ENCODE assay signal across 19 mouse cellular contexts in genomic region chr1:64000597-64000996, GRCm38 (mm10).
DNase-seq lines count a peak whose midpoint lies in the region; ATAC-seq and TF ChIP-seq lines count a peak whose summit lies in the region.
"Had no signal": no experiment of that assay in that cellular context is flagged by ENCODE, and none has a peak within 500 bp of the region (broad histone marks: within the 10 kb centered on the region; RNA-seq: fewer than 3 reads in every experiment).

No protein-coding gene starts in this region.

- H3K4me2 ChIP-seq in lung, postnatal 0 days (replicated peaks; ENCODE audit: low read depth, low read length) = no peak overlapping the region
- H3K4me2 ChIP-seq: embryonic facial prominence, embryonic 15.5 days; heart, embryonic 12.5 days; hindbrain, embryonic 13.5 days; stomach, embryonic 15.5 days had no signal

- peak; percentile 64 for DNase-seq in heart, adult 11 months
- no peak for DNase-seq in heart, postnatal 14 days
- peak; percentile 74 for DNase-seq in naive thymus-derived CD4-positive, alpha-beta T cell, adult 2 months (ENCODE audit: low read depth)
- DNase-seq in thymus, postnatal 36 days = peak; percentile 66 to 71
- no peak for DNase-seq in hindbrain, embryonic 10.5 days (ENCODE audit: low spot score)
- DNase-seq in lung, postnatal 0 days (ENCODE audit: low spot score) = no peak
- no peak for DNase-seq in yolk sac, embryonic 10.5 days (ENCODE audit: low spot score)
- DNase-seq: cerebellum, adult 11-12 months; forebrain, postnatal 0 days; gastrocnemius, postnatal 14 days; kidney, adult 2 months; liver; lung, adult 2 months; right cerebral cortex, postnatal 25 days had no signal

- intact Hi-C loops in heart, postnatal 14 days (cut with DNase I) = no loop called here

- TF ChIP-seq POLR2A in bone marrow, adult 2 months (IDR thresholded peaks at IDR 0.05; ENCODE audit: borderline replicate concordance, control insufficient read depth, low read depth, low read length) = no peak

- H3K9me3 ChIP-seq in hindbrain, embryonic 10.5 days = no peaks in the 10 kb centered on the region
- H3K9me3 ChIP-seq in lung, postnatal 0 days (ENCODE audit: low read length) = no peaks in the 10 kb centered on the region
- H3K9me3 ChIP-seq: embryonic facial prominence, embryonic 15.5 days; heart, embryonic 12.5 days; hindbrain, embryonic 13.5 days; stomach, embryonic 15.5 days had no signal

- H3K4me1 ChIP-seq in bone marrow, adult 2 months (ENCODE audit: control insufficient read depth, insufficient read depth, low read length) = peaks cover 2% of the 10 kb centered on the region; the same call in 1 of the 2 replicates
- H3K4me1 ChIP-seq in hindbrain, embryonic 10.5 days (replicated peaks) = peaks cover 15% of the 10 kb centered on the region
- H3K4me1 ChIP-seq in lung, postnatal 0 days (ENCODE audit: insufficient read depth, low read depth, low read length) = no peaks in the 10 kb centered on the region
- H3K4me1 ChIP-seq: embryonic facial prominence, embryonic 15.5 days; stomach, embryonic 15.5 days had no signal

- no peak for ATAC-seq in lung, postnatal 0 days
- ATAC-seq: forebrain, postnatal 0 days had no signal

- TF ChIP-seq CTCF in bone marrow, adult 2 months (IDR thresholded peaks at IDR 0.05; ENCODE audit: control insufficient read depth, insufficient read depth, low read length) = no peak
- TF ChIP-seq CTCF in lung, postnatal 0 days (IDR thresholded peaks at IDR 0.05) = no peak

- H3K4me3 ChIP-seq in bone marrow, adult 2 months (replicated peaks; ENCODE audit: control insufficient read depth, low read depth, low read length) = no peak overlapping the region
- no peak overlapping the region for H3K4me3 ChIP-seq in hindbrain, embryonic 10.5 days
- H3K4me3 ChIP-seq in lung, postnatal 0 days (ENCODE audit: low read depth, low read length) = no peak overlapping the region
- H3K4me3 ChIP-seq: embryonic facial prominence, embryonic 15.5 days; heart, embryonic 12.5 days; hindbrain, embryonic 13.5 days; stomach, embryonic 15.5 days had no signal

- no peaks in the 10 kb centered on the region for H3K36me3 ChIP-seq in hindbrain, embryonic 10.5 days
- H3K36me3 ChIP-seq in lung, postnatal 0 days (ENCODE audit: insufficient read depth, low read length) = no peaks in the 10 kb centered on the region
- H3K36me3 ChIP-seq: embryonic facial prominence, embryonic 15.5 days; heart, embryonic 12.5 days; hindbrain, embryonic 13.5 days; stomach, embryonic 15.5 days had no signal

- TF ChIP-seq EP300 in lung, postnatal 0 days (IDR thresholded peaks at IDR 0.05) = no peak

- H3K9ac ChIP-seq in lung, postnatal 0 days (replicated peaks; ENCODE audit: low read depth) = no peak overlapping the region
- H3K9ac ChIP-seq: embryonic facial prominence, embryonic 15.5 days; forebrain, postnatal 0 days; heart, embryonic 12.5 days; hindbrain, embryonic 13.5 days; stomach, embryonic 15.5 days had no signal

- peak overlapping the region; percentile 2; the same call in 1 of the 2 replicates for H3K27ac ChIP-seq in bone marrow, adult 2 months (ENCODE audit: control insufficient read depth, insufficient read depth, low read depth, low read length, poor library complexity)
- no peak overlapping the region for H3K27ac ChIP-seq in hindbrain, embryonic 10.5 days
- no peak overlapping the region for H3K27ac ChIP-seq in lung, postnatal 0 days (ENCODE audit: low read length)
- H3K27ac ChIP-seq: embryonic facial prominence, embryonic 15.5 days; hindbrain, embryonic 13.5 days; stomach, embryonic 15.5 days had no signal

- WGBS in bone marrow, adult 2 months = 2% methylated on average over 2 of the region's 2 CpGs
- 84% methylated on average over 2 of the region's 2 CpGs for WGBS in hindbrain, embryonic 10.5 days
- WGBS in lung, postnatal 0 days = 64% methylated on average over 2 of the region's 2 CpGs

- H3K27me3 ChIP-seq in hindbrain, embryonic 10.5 days (ENCODE audit: insufficient read depth, poor library complexity, severe bottlenecking) = no peaks in the 10 kb centered on the region
- H3K27me3 ChIP-seq in lung, postnatal 0 days (replicated peaks; ENCODE audit: insufficient read depth, low read length) = no peaks in the 10 kb centered on the region
- H3K27me3 ChIP-seq: embryonic facial prominence, embryonic 15.5 days; heart, embryonic 12.5 days; hindbrain, embryonic 13.5 days; stomach, embryonic 15.5 days had no signal

Comparison
In these comparisons a context has a peak if more than half of its experiments do, and no peak if none do; other contexts are left out.
1. DNase-seq: peak in heart, adult 11 months (single experiment), naive thymus-derived CD4-positive, alpha-beta T cell, adult 2 months (single experiment) and thymus, postnatal 36 days (2 of 2); none in heart, postnatal 14 days (0 of 2), hindbrain, embryonic 10.5 days (single experiment), lung, postnatal 0 days (single experiment) and yolk sac, embryonic 10.5 days (single experiment).